Mouse (Mus musculus): ENCODE results near the gene Mbtps1. TPM values are rescaled to one million over a fixed set of nuclear protein-coding genes. Genes with fewer than 3 reads are reported as not detected.

Mbtps1 gene
- total RNA-seq (2021) = 10 to 100 TPM; 74.4 to 77.8 TPM
- long read RNA-seq, experiment 1, full-length matches to known transcripts = 29 of 66 reads
- long read RNA-seq, experiment 1, partial matches to known transcripts = 15 of 66 reads
- long read RNA-seq, experiment 1, other reads (novel, unspliced or antisense) = 22 of 66 reads
- long read RNA-seq, experiment 2, full-length matches to known transcripts = 37 of 70 reads
- long read RNA-seq, experiment 2, partial matches to known transcripts = 14 of 70 reads
- long read RNA-seq, experiment 2, other reads (novel, unspliced or antisense) = 19 of 70 reads

DNA sequence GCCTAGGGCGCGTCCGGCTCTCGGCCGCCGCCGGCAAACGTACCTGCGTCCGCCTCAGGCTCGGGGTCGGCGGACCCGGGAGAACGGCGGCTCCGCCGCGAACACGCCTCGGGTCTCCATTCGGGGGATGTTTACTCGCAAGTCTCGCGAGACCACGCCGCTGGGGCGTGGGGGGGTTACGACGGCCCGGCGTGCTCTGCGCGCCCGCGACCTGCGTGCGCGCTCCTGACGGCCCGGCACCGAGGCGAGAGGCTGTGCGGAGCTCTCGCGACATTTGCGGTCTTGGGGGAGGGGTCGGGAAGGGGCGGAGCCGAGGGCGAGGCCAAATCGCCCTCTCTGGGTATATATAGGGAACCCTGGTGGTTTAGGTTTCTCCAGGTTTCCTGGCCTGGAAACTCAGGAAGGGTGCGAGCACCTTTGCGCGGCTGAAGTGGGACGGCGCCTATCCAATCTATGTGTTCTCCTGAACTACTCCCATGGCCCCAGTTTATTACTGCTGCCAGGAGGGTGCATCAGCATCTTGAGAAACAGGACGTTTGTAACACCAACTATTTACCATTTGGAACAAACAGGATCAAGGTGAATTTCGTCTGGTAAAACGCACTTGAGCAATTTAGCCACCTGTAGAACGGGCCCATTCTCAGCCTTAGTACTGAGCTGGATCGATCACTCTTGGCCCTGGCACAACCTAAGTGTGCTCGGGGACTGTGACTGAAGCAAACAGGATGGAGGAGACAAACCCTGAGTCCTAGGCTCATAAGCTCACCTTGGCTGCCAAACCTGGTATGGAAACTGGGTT is at the start of gene Mbtps1:
Mbtps1 (minus strand) TSS at position 133 of the 799 bp plus-strand sequence.
- H3K27ac ChIP-seq = peak within 1 kb of the TSS; percentile 99
- peak within 1 kb of the TSS; percentile 86 for H3K4me3 ChIP-seq
- TF ChIP-seq CTCF (conservative IDR thresholded peaks at IDR 0.05) = peak; percentile 51
- peak; percentile 96 to 98 for DNase-seq (ENCODE audit: low spot score in 2 of 2)

- no peak for DNase-seq (ENCODE audit: low spot score in 2 of 2)
- Histone ChIP-seq H3K4me3 (no peak overlapping the region), H3K27ac (no peak overlapping the region)
- TF ChIP-seq CTCF (conservative IDR thresholded peaks at IDR 0.05) = peak; percentile 64
Measured at GRCm38 (mm10) chr8:119606224-119606623, 47.7 kb upstream of the Mbtps1 start.

DNA sequence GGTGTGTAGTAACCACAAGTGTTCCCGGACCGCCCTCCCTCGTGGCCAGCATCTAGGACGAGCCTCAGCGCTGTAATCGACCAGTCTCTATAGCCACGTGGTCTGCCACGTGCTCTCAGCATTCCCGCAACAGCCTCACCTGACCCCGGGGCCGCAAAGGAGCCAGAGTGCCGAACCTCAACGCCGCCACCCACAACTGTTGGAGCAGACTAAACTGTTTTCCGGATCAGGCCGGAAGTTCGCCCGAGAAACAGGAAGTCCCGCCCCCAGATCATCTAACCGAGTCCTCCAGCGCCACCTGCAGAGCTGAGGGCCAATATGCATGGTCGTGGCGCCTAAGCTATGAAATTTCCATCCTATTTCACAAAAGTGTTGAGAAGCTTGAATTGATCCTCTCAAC is 46.5 kb upstream of the Mbtps1 start, which contains the start of gene Taf1c:
Taf1c (minus strand) TSS at position 227 of the 400 bp plus-strand sequence.
- peak; percentile 92 to 93 for DNase-seq (ENCODE audit: low spot score in 2 of 2)
- Histone ChIP-seq H3K27ac (peak within 1 kb of the TSS; percentile 87), H3K4me3 (peak within 1 kb of the TSS; percentile 75)
- TF ChIP-seq CTCF (conservative IDR thresholded peaks at IDR 0.05) = peak; percentile 90

GRCm38 (mm10) chr8:119604398-119604803 is 45.9 kb upstream of the Mbtps1 start:
- H3K4me3 ChIP-seq = peak overlapping the region; percentile 75
- DNase-seq (ENCODE audit: low spot score in 2 of 2) = no peak
- no peak for TF ChIP-seq CTCF (conservative IDR thresholded peaks at IDR 0.05)
- peak overlapping the region; percentile 87 for H3K27ac ChIP-seq

DNA sequence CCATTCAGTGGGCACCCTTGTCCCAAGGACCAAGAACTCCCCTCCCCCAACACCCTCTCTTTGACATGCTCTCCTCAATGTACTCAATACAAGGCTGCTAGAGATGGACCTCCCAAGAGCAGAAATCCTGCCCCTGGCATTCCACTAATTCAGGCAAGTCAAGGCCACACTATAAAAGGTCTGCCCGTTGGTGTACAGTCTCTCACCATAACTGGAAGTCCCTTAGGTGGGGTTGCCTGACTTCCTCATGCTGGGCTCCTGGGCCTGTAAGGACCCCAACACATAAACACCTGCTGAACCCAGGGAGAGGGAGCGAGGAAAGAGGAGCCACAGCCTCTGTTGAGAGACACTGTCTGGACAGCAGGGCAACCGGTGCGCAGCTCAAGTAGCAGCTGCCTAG is 45.2 kb upstream of the Mbtps1 start:
- DNase-seq (ENCODE audit: low spot score in 2 of 2) = no peak
- TF ChIP-seq CTCF (conservative IDR thresholded peaks at IDR 0.05) = no peak
- H3K4me3 ChIP-seq = no peak overlapping the region
- H3K27ac ChIP-seq = no peak overlapping the region

DNA sequence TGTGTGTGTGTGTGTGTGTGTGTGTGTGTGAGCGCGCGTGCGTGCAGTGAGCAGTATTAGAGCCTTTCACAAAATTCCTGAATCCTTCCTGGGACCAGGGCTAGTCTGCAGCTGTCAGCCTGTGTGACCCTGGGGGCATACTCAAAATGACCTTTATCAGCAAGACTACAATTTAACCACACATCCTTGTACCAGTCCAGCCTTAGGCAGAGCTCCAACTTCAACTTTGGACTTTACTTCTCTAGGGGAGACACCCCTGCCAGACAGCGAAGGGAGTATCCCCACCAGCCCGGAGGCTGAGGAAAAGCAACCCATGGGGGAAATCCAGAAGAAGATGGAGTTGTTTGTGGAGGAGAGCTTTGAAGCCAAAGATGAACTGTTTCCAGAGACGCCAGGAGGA is 32.9 kb upstream of the Mbtps1 start:
- H3K27ac ChIP-seq = no peak overlapping the region
- H3K4me3 ChIP-seq = no peak overlapping the region
- DNase-seq (ENCODE audit: low spot score in 2 of 2) = no peak
- no peak for TF ChIP-seq CTCF (conservative IDR thresholded peaks at IDR 0.05)

GRCm38 (mm10) chr8:119590348-119590747 is 31.8 kb upstream of the Mbtps1 start:
- Histone ChIP-seq H3K27ac (no peak overlapping the region), H3K4me3 (no peak overlapping the region)
- no peak for TF ChIP-seq CTCF (conservative IDR thresholded peaks at IDR 0.05)
- no peak for DNase-seq (ENCODE audit: low spot score in 2 of 2)

- DNase-seq (ENCODE audit: low spot score in 2 of 2) = no peak
- Histone ChIP-seq H3K27ac (no peak overlapping the region), H3K4me3 (no peak overlapping the region)
- no peak for TF ChIP-seq CTCF (conservative IDR thresholded peaks at IDR 0.05)
Measured at GRCm38 (mm10) chr8:119588844-119589243, 30.3 kb upstream of the Mbtps1 start.

DNA sequence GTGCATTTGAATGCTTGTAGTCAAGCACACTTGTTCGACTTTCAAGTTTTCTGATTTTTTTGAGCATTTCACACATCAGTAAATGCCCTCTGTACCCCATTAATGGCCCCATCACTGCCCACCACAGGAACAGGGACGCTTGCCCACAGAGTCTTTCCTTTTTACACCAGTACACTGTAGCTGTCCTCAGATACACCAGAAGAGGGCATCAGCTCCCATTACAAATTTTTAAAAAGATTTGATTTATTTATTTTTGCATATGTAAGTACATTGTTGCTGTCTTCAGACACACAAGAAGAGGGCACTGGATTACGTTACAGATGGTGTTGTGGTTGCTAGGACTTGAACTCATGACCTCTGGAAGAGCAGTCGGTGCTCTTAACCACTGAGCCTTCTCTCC is 29.8 kb upstream of the Mbtps1 start:
- Histone ChIP-seq H3K4me3 (no peak overlapping the region), H3K27ac (no peak overlapping the region)
- no peak for DNase-seq (ENCODE audit: low spot score in 2 of 2)
- TF ChIP-seq CTCF (conservative IDR thresholded peaks at IDR 0.05) = peak; percentile 70

DNA sequence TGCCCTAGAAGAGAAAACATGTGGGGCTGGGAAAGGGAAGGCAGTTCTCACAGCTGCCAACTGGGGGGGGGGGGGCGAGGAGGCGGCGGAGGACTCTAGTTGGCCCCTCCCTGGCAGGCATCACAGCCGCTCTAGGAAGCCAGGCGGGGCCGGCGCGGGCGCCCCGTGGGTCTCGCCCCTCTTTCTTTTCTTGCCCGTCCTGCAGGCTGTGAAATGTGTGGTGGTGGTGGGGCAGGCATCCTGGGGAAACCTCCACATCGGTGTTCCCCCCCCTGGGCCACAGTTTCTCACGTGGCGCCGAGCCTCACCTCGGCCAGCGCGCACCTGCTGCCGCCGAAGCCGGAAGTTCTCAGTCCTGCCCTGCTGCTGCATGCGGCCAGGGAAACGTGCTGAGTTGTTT is 27.4 kb upstream of the Mbtps1 start:
- TF ChIP-seq CTCF (conservative IDR thresholded peaks at IDR 0.05) = no peak
- Histone ChIP-seq H3K4me3 (no peak overlapping the region), H3K27ac (no peak overlapping the region)
- no peak for DNase-seq (ENCODE audit: low spot score in 2 of 2)

- no peak overlapping the region for H3K27ac ChIP-seq
- no peak for TF ChIP-seq CTCF (conservative IDR thresholded peaks at IDR 0.05)
- H3K4me3 ChIP-seq = no peak overlapping the region
- no peak for DNase-seq (ENCODE audit: low spot score in 2 of 2)
Measured at GRCm38 (mm10) chr8:119580441-119581161, 22.1 kb upstream of the Mbtps1 start.

DNA sequence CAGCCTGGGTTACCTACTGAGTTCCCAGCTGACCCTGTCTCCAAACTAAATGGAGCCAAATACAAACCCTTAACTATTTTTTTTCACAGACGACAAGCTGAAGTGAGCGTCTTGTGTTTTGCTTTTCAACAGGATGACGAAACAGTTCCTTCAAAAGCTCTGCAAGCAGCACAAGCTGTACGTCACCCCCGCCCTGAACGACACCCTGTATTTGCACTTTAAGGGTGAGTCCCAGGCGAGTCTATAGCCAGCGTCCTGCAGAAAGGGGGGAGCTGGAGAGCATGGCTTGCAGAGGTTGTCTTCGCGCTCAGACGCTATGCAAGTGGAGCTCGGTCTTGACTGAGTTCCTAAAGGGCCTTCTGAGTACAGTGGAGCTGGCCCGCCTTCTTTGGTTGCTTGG is 20.6 kb upstream of the Mbtps1 start:
- Histone ChIP-seq H3K4me3 (no peak overlapping the region), H3K27ac (no peak overlapping the region)
- no peak for TF ChIP-seq CTCF (conservative IDR thresholded peaks at IDR 0.05)

DNA sequence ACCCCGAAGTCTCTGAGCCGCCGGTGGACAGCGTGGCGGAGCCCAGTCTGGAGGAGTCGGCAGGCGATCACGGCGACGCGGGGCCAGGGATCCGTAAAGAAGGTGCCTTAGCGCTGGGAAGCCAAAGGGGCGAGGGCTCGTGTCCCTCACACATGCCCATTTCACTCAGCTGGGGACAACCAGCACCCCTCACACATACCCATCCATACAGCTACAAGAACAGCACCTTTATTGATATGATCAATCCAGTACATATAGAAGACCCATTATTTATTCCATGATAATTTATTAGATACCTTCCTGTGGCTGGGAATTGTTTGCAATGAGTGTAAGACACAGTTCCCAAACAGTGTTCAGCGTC is 16.8 kb upstream of the Mbtps1 start:
- no peak for TF ChIP-seq CTCF (conservative IDR thresholded peaks at IDR 0.05)
- Histone ChIP-seq H3K4me3 (peak overlapping the region; percentile 96), H3K27ac (peak overlapping the region; percentile 75)
- no peak for DNase-seq (ENCODE audit: low spot score in 2 of 2)

More for the DNA sequence above, 20.6 kb upstream of the Mbtps1 start:
- DNase-seq (ENCODE audit: low spot score in 2 of 2) = no peak
